Mouse (Mus musculus): Measurements from ENCODE around the gene Fam20b. TPM values are rescaled to one million over a fixed set of nuclear protein-coding genes. Genes with fewer than 3 reads are reported as not detected.
"Not testable (repeated sequence)": the region's sequence is repeated elsewhere in the genome, so short reads cannot be mapped to it uniquely, and the experiment has no call there.

The Fam20b gene
- polyA plus RNA-seq, 1 experiment from 2014 or later: 53.2 TPM

- ChIA-PET POLR2A (no interaction called here), CTCF (interaction anchor here (1.6 kb wide), 1 partner anchor 20 kb away, joined by 4 read pairs; no protein-coding TSS in a partner anchor)
- in situ Hi-C loops (cut with MboI; ENCODE audit: low pct_unique_long_range_greater_than_20kb): no loop called here
- no peak for ATAC-seq
- no peak for DNase-seq (ENCODE audit: low read depth, low spot score)
- H3K27me3 ChIP-seq: no peaks in the 10 kb centered on the region
- TF ChIP-seq CTCF (IDR thresholded peaks at IDR 0.05): no peak
Observed at GRCm38 (mm10) chr1:156672720-156673475, 46.0 kb downstream of the Fam20b start.

DNA sequence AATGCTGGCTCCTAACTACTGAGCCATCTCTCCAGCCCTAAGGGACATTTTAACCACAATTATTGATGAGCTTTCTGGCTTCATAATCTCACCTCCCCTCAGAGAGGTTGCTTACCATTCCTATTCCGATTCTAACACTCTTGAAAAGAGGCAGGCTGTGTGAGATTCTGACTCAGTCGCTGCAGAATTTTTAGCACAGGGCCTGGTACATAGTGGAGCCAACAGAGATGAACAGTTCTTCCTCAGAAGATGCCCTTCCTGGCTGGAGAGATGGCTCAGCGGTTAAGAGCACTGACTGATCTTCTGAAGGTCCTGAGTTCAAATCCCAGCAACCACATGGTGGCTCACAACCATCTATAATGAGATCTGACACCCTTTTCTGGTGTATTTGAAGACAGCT is 47.0 kb downstream of the Fam20b start:
- DNase-seq (ENCODE audit: low read depth, low spot score) (no peak), ATAC-seq (no peak)
- TF ChIP-seq CTCF (IDR thresholded peaks at IDR 0.05): no peak
- ChIA-PET CTCF (interaction anchor here (1.6 kb wide), 1 partner anchor 19 kb away, joined by 4 read pairs; no protein-coding TSS in a partner anchor), POLR2A (no interaction called here)
- H3K27me3 ChIP-seq: no peaks in the 10 kb centered on the region
- in situ Hi-C loops (cut with MboI; ENCODE audit: low pct_unique_long_range_greater_than_20kb): no loop called here

DNA sequence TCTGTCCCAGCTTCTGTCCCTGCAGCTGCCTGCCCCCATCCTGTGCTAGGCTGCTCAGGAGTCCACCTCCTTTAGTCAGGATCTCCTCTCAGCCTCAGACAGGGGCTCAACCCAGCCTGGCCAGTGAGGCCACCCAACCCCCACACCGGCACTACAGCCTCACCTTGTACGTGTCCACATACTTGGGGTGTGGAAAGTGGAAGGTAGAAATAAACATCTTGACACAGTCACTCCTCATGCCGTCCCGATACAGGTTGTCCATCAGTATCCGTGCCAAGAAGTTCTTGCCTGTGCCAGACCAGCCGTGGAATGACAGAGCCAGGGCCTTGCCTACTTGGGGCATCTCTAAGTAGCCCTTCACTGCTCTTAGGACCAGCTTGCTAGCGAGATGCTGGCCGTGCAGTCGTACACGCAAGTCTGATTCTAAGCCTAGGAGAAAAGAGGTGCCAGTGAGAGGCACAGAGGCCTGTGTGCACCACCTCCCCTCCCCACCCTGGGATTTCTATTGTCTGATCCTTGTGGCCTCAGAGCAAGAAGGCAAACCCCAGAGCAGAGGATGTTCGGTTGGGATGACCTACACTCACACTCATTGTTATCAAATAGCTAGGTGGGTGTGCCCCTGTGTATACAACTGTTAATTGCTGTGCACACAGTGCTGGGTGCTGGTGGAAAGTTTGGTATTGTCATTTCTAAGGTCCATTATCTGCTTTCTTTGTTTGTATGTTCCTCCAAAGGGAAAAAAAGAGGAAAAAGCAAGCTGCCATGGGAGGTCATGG is 49.5 kb downstream of the Fam20b start:
- in situ Hi-C loops (cut with MboI; ENCODE audit: low pct_unique_long_range_greater_than_20kb): no loop called here
- no peak for TF ChIP-seq CTCF (IDR thresholded peaks at IDR 0.05)
- DNase-seq (ENCODE audit: low read depth, low spot score) (no peak), ATAC-seq (no peak)
- ChIA-PET POLR2A (no interaction called here), CTCF (no interaction called here)
- no peaks in the 10 kb centered on the region for H3K27me3 ChIP-seq

DNA sequence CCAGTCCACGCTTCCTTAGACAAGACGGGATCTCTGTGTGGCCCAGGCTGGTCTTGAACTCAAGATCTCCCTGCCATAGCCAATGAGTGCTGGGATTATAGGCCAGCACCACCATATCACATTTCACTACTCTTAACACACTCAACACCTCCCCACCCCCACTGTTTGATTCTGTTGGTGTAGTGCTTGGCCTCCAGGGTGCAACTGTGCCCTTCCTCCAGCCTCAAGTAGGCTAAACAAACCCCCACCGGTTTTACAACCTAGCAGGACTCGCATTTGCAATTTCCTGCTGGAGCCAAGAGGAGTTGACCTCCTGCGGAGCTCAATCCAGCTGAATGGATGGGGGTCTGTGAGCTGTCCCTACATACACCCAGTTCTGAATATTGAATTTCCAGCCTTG is 50.3 kb downstream of the Fam20b start:
- ChIA-PET POLR2A (no interaction called here), CTCF (no interaction called here)
- no peak for ATAC-seq
- TF ChIP-seq CTCF (IDR thresholded peaks at IDR 0.05): no peak
- no peaks in the 10 kb centered on the region for H3K27me3 ChIP-seq
- DNase-seq (ENCODE audit: low read depth, low spot score): no peak
- in situ Hi-C loops (cut with MboI; ENCODE audit: low pct_unique_long_range_greater_than_20kb): no loop called here

DNA sequence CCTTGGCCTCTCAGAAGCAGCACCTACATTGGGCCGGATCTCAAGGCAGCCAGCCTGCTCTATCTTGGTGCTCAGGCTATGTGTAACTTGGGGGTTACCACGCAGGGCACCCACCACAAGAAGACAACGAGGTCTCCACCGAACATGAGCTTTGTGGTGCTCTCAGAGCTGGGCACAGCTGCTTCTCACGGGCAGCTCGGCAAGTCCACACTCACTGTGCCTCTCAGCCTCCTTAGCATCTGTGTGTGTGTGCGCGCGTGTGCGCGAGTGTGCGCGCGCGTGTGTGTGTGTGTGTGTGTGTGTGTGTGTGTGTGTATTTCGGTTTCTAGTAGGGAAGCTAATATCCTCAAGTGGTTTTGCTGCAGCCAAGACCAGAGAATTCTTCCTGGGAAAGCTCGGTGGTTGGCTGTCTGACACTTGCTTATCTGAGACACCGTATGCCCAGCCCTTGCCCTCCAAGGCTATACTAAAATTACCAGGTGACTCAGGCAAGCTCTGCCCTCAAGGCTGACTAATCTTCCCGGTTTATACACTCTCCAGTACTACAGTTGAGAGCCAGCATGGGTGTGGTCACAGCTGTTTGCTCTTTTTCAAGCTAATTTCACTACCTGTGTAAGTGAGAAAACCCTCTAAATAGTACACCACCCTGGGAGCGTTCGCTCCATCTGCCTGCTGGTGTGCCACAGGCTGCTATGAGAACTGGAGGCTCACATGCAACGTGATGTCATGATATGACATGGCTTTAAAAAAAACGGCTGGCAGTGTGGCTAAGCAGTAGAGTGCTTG is 51.6 kb downstream of the Fam20b start:
- ATAC-seq: peak; percentile 89

GRCm38 (mm10) chr1:156665777-156666176 is 53.1 kb downstream of the Fam20b start:
- TF ChIP-seq CTCF (IDR thresholded peaks at IDR 0.05): no peak
- in situ Hi-C loops (cut with MboI; ENCODE audit: low pct_unique_long_range_greater_than_20kb): no loop called here
- H3K27me3 ChIP-seq: no peaks in the 10 kb centered on the region
- no peak for ATAC-seq
- ChIA-PET POLR2A (no interaction called here), CTCF (no interaction called here)
- no peak for DNase-seq (ENCODE audit: low read depth, low spot score)

More for the DNA sequence above, 51.6 kb downstream of the Fam20b start:
- in situ Hi-C loops (cut with MboI; ENCODE audit: low pct_unique_long_range_greater_than_20kb): no loop called here
- ChIA-PET CTCF (interaction anchor here (0.9 kb wide), 1 partner anchor 12 kb away, joined by 3 read pairs; no protein-coding TSS in a partner anchor), POLR2A (no interaction called here)
- DNase-seq (ENCODE audit: low read depth, low spot score): peak; percentile 27
- no peaks in the 10 kb centered on the region for H3K27me3 ChIP-seq
- TF ChIP-seq CTCF (IDR thresholded peaks at IDR 0.05): no peak

GRCm38 (mm10) chr1:156660660-156661236 is 58.1 kb downstream of the Fam20b start:
- POLR2A ChIA-PET: interaction anchor here (0.6 kb wide), 1 partner anchor 33 kb away, joined by 7 read pairs; no protein-coding TSS in a partner anchor
- DNase-seq (ENCODE audit: low read depth, low spot score); H3K27me3 ChIP-seq; in situ Hi-C loops (cut with MboI; ENCODE audit: low pct_unique_long_range_greater_than_20kb); ATAC-seq; CTCF ChIA-PET: not testable (repeated sequence)

GRCm38 (mm10) chr1:156659906-156660659 is 58.8 kb downstream of the Fam20b start:
- H3K27me3 ChIP-seq: no peaks in the 10 kb centered on the region
- CTCF ChIA-PET: no interaction called here
- no peak for ATAC-seq
- POLR2A ChIA-PET: no interaction called here
- DNase-seq (ENCODE audit: low read depth, low spot score): no peak
- TF ChIP-seq CTCF (IDR thresholded peaks at IDR 0.05): no peak
- in situ Hi-C loops (cut with MboI; ENCODE audit: low pct_unique_long_range_greater_than_20kb): no loop called here

DNA sequence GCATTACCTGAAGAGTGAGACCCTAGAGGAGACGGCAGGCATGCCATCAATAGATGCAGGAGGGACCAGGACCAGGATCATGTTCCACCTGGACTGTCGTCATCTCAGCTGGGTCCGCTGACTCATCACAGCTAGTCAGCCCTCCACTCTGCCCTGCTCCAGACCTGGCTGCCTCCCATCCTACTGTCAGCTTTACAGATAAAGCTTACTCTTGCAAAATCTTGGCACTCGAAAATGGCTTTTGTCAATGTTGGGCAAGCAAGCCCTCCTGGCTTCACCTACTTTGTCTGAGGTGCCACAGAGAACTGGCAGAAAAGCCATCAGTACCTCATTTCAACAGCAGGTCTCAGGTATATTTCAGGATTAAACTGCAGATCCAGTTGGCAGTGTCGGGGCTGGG is 60.2 kb downstream of the Fam20b start:
- in situ Hi-C loops (cut with MboI; ENCODE audit: low pct_unique_long_range_greater_than_20kb): no loop called here
- CTCF ChIA-PET: no interaction called here
- DNase-seq (ENCODE audit: low read depth, low spot score): no peak
- H3K27me3 ChIP-seq: no peaks in the 10 kb centered on the region
- no peak for ATAC-seq
- TF ChIP-seq CTCF (IDR thresholded peaks at IDR 0.05): no peak
- POLR2A ChIA-PET: interaction anchor here (0.6 kb wide), 1 partner anchor 1618 kb away, joined by 3 read pairs; no protein-coding TSS in a partner anchor

DNA sequence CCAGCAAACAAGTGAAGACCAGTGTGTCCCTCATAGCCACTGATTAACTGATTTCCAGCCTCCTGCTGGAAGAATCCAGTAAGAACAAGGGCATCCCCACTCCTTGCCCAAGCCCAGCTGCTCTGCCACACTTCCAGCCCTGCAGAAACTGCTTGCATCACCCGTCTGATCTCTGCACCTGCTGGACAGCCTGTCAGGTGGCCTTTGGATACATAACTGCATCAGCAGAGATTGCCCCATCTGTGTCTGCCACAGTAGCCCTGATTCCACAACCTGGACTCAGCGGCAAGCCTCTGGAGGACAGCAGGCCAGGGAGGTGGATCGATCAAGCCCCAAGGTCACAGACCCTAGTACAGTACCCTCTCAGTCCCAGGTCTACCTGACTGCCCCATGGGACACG is 61.4 kb downstream of the Fam20b start:
- no peak for ATAC-seq

More for the DNA sequence above, 61.4 kb downstream of the Fam20b start:
- no peak for TF ChIP-seq CTCF (IDR thresholded peaks at IDR 0.05)
- CTCF ChIA-PET: interaction anchor here (0.9 kb wide), 1 partner anchor 16 kb away, joined by 3 read pairs; no protein-coding TSS in a partner anchor
- no peaks in the 10 kb centered on the region for H3K27me3 ChIP-seq
- POLR2A ChIA-PET: no interaction called here
- DNase-seq (ENCODE audit: low read depth, low spot score): no peak
- in situ Hi-C loops (cut with MboI; ENCODE audit: low pct_unique_long_range_greater_than_20kb): no loop called here

Measured in Patski (cell line).